Mouse (Mus musculus) thymus, adult 2 months (tissue): ENCODE data around the gene AB124611.
"Not testable (repeated sequence)": the region's sequence is repeated elsewhere in the genome, so short reads cannot be mapped to it uniquely, and the experiment has no call there.

Experiments
- CTCF ChIP-seq: fragments of 200-500 bp; IDR thresholded peaks from 2 replicates; pipeline ENCODE4 v1.5.1; 2012; ENCODE audit warnings: mild to moderate bottlenecking, control low read depth, low read length, moderate library complexity, borderline replicate concordance; ENCODE audit not compliant: control insufficient read depth, poor library complexity, insufficient read depth; ENCODE audit errors: extremely low read depth
- POLR2A ChIP-seq: fragments of 200-500 bp; IDR thresholded peaks from 2 replicates; pipeline ENCODE4 v1.6.1; 2012; ENCODE audit warnings: mild to moderate bottlenecking, low read length, control low read depth, moderate library complexity; ENCODE audit not compliant: control insufficient read depth, poor library complexity, insufficient read depth; ENCODE audit errors: extremely low read depth

DNA sequence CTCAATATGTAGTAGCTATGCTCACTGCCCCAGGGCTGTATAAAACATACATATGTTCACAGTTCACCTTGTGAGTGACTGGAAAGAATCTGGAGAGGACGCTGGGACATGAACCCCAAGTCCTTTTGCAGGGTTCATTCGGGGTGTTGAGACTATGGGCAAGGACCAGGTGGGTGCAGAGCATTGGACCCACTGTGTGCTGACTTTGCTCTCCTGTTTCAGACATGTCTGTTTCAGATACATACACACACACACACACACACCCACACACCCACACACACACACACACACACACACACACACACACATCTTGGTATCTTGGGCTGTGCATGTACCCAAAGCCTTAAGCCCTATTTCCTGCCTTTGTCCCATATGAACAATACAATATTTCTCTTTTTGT is 16.0 kb downstream of the AB124611 start:
- TF ChIP-seq POLR2A, CTCF: not testable (repeated sequence)
